Mouse (Mus musculus): ENCODE data around the gene Tmem53.

GRCm38 (mm10) chr4:117225250-117225649 is 26.5 kb upstream of the Tmem53 start:
- TF ChIP-seq CTCF (IDR thresholded peaks at IDR 0.05; ENCODE audit: insufficient read depth, low read depth, low read length) = no peak
- no peak for TF ChIP-seq POLR2A (IDR thresholded peaks at IDR 0.05; ENCODE audit: insufficient read depth, low read depth, low read length)

Data from olfactory bulb, adult 2 months (tissue).